ENCODE assay signal across 18 mouse cellular contexts in genomic region chr12:12039217-12039616, GRCm38 (mm10).
DNase-seq lines count a peak whose midpoint lies in the region; ATAC-seq and TF ChIP-seq lines count a peak whose summit lies in the region.
"Had no signal": no experiment of that assay in that cellular context is flagged by ENCODE, and none has a peak within 500 bp of the region (broad histone marks: within the 10 kb centered on the region; RNA-seq: fewer than 3 reads in every experiment).

No protein-coding gene starts in this region.

- peak; percentile 44 for ATAC-seq in stomach, embryonic 16.5 days (ENCODE audit: insufficient read depth, low FRiP score)
- no peak for ATAC-seq in stomach, postnatal 0 days (ENCODE audit: low FRiP score, low TSS enrichment)
- peak; percentile 94 for ATAC-seq in intestine, embryonic 16.5 days
- ATAC-seq: forebrain, embryonic 13.5 days; forebrain, embryonic 15.5 days; forebrain, postnatal 0 days had no signal

- no peaks in the 10 kb centered on the region for H3K27me3 ChIP-seq in stomach, embryonic 16.5 days (ENCODE audit: control insufficient read depth, insufficient read depth, low read length)
- H3K27me3 ChIP-seq in stomach, postnatal 0 days (ENCODE audit: control insufficient read depth, insufficient read depth, low read length): no peaks in the 10 kb centered on the region
- no peaks in the 10 kb centered on the region for H3K27me3 ChIP-seq in intestine, embryonic 16.5 days (replicated peaks; ENCODE audit: control insufficient read depth, insufficient read depth, low read length)
- H3K27me3 ChIP-seq: embryonic facial prominence, embryonic 12.5 days; forebrain, embryonic 13.5 days; forebrain, embryonic 15.5 days had no signal

- H3K27ac ChIP-seq in stomach, embryonic 16.5 days (ENCODE audit: low read length): no peak overlapping the region
- no peak overlapping the region for H3K27ac ChIP-seq in stomach, postnatal 0 days (replicated peaks)
- no peak overlapping the region for H3K27ac ChIP-seq in intestine, embryonic 16.5 days (ENCODE audit: low read length)
- H3K27ac ChIP-seq: embryonic facial prominence, embryonic 10.5 days; embryonic facial prominence, embryonic 12.5 days; forebrain, embryonic 13.5 days; forebrain, embryonic 15.5 days had no signal

- no peaks in the 10 kb centered on the region for H3K36me3 ChIP-seq in stomach, embryonic 16.5 days (ENCODE audit: control insufficient read depth, insufficient read depth, low read length)
- no peaks in the 10 kb centered on the region for H3K36me3 ChIP-seq in stomach, postnatal 0 days (ENCODE audit: control insufficient read depth, insufficient read depth, low read length)
- H3K36me3 ChIP-seq in intestine, embryonic 16.5 days (ENCODE audit: control insufficient read depth, insufficient read depth, low read length): no peaks in the 10 kb centered on the region
- H3K36me3 ChIP-seq: embryonic facial prominence, embryonic 10.5 days; embryonic facial prominence, embryonic 12.5 days; forebrain, embryonic 15.5 days had no signal

- TF ChIP-seq CTCF in stomach, postnatal 0 days (IDR thresholded peaks at IDR 0.05; ENCODE audit: low read depth): no peak

- no peaks in the 10 kb centered on the region for H3K9me3 ChIP-seq in stomach, embryonic 16.5 days (replicated peaks; ENCODE audit: control insufficient read depth, low read length)
- no peaks in the 10 kb centered on the region for H3K9me3 ChIP-seq in stomach, postnatal 0 days (ENCODE audit: control insufficient read depth, low read length)
- H3K9me3 ChIP-seq in intestine, embryonic 16.5 days (ENCODE audit: control insufficient read depth, low read length): no peaks in the 10 kb centered on the region
- H3K9me3 ChIP-seq: embryonic facial prominence, embryonic 10.5 days; embryonic facial prominence, embryonic 12.5 days; forebrain, embryonic 13.5 days; forebrain, embryonic 15.5 days had no signal

- no peak overlapping the region for H3K4me2 ChIP-seq in stomach, embryonic 16.5 days (ENCODE audit: low read depth, low read length)
- no peak overlapping the region for H3K4me2 ChIP-seq in stomach, postnatal 0 days (replicated peaks; ENCODE audit: low read depth)
- H3K4me2 ChIP-seq in intestine, embryonic 16.5 days (ENCODE audit: low read depth, low read length): no peak overlapping the region
- H3K4me2 ChIP-seq: embryonic facial prominence, embryonic 12.5 days; forebrain, embryonic 13.5 days; forebrain, embryonic 15.5 days had no signal

- no peak for DNase-seq in stomach, postnatal 0 days (ENCODE audit: low spot score)
- no peak for DNase-seq in cerebellum, adult 11 months
- no peak for DNase-seq in spleen, adult 12 weeks (ENCODE audit: low spot score)
- DNase-seq: adrenal gland, adult 2 months; adrenal gland, postnatal 10 days; adrenal gland, postnatal 25 days; cerebellum, adult 11-12 months; cerebellum, adult 2 months; cerebellum, adult 9-10 months; cerebellum, postnatal 10 days; cerebellum, postnatal 25 days; forebrain, postnatal 0 days had no signal

- TF ChIP-seq EP300 in stomach, postnatal 0 days (optimal IDR thresholded peaks at IDR 0.05): no peak

- H3K4me3 ChIP-seq in stomach, embryonic 16.5 days (replicated peaks; ENCODE audit: low read length): no peak overlapping the region
- no peak overlapping the region for H3K4me3 ChIP-seq in stomach, postnatal 0 days (ENCODE audit: low read depth, low read length)
- H3K4me3 ChIP-seq in intestine, embryonic 16.5 days (ENCODE audit: low read length): no peak overlapping the region
- H3K4me3 ChIP-seq: embryonic facial prominence, embryonic 10.5 days; embryonic facial prominence, embryonic 12.5 days; forebrain, embryonic 13.5 days; forebrain, embryonic 15.5 days had no signal

- 77% methylated on average over 1 of the region's 1 CpGs for whole genome bisulfite sequencing in stomach, embryonic 16.5 days
- WGBS in stomach, postnatal 0 days: 77% methylated on average over 1 of the region's 1 CpGs
- WGBS in intestine, embryonic 16.5 days: 59% methylated on average over 1 of the region's 1 CpGs

- H3K4me1 ChIP-seq in stomach, embryonic 16.5 days (ENCODE audit: control insufficient read depth, insufficient read depth, low read length): no peaks in the 10 kb centered on the region
- H3K4me1 ChIP-seq in stomach, postnatal 0 days (replicated peaks; ENCODE audit: control insufficient read depth, insufficient read depth): no peaks in the 10 kb centered on the region
- no peaks in the 10 kb centered on the region for H3K4me1 ChIP-seq in intestine, embryonic 16.5 days (ENCODE audit: control insufficient read depth, insufficient read depth, low read length)
- H3K4me1 ChIP-seq: embryonic facial prominence, embryonic 10.5 days; embryonic facial prominence, embryonic 12.5 days; forebrain, embryonic 13.5 days; forebrain, embryonic 15.5 days had no signal

- no peak overlapping the region for H3K9ac ChIP-seq in stomach, embryonic 16.5 days (ENCODE audit: low read length)
- no peak overlapping the region for H3K9ac ChIP-seq in stomach, postnatal 0 days (ENCODE audit: low read length)
- H3K9ac ChIP-seq in intestine, embryonic 16.5 days (ENCODE audit: low read depth, low read length): no peak overlapping the region
- H3K9ac ChIP-seq: embryonic facial prominence, embryonic 12.5 days; forebrain, embryonic 13.5 days; forebrain, embryonic 15.5 days; forebrain, postnatal 0 days had no signal
